Mouse (Mus musculus) heart, adult 9 months (tissue): ENCODE measurements around the gene Pgbd5.
"Not testable (repeated sequence)": the region's sequence is repeated elsewhere in the genome, so short reads cannot be mapped to it uniquely, and the experiment has no call there.

Experiments used
- DNase-seq, 2 experiments: peaks; one replicate each; pipeline ENCODE4 v3.0.0; 2022; ENCODE audit warnings: low spot score in 2 of 2

Pgbd5 gene

GRCm38 (mm10) chr8:124430881-124431280 is 8.6 kb downstream of the Pgbd5 start:
- no peak for DNase-seq

- DNase-seq, result no peak
Measured at GRCm38 (mm10) chr8:124429417-124429816, 10.0 kb downstream of the Pgbd5 start.

GRCm38 (mm10) chr8:124428721-124429120 is 10.7 kb downstream of the Pgbd5 start:
- not testable (repeated sequence) for DNase-seq

GRCm38 (mm10) chr8:124421413-124421812 is 18.0 kb downstream of the Pgbd5 start:
- peak in 1 of 2 experiments; percentile 13 for DNase-seq

- DNase-seq, result no peak
Measured at GRCm38 (mm10) chr8:124418927-124419326, 20.5 kb downstream of the Pgbd5 start.

- no peak for DNase-seq
Measured at GRCm38 (mm10) chr8:124418185-124418584, 21.3 kb downstream of the Pgbd5 start.

GRCm38 (mm10) chr8:124416646-124417045 is 22.8 kb downstream of the Pgbd5 start:
- no peak for DNase-seq

GRCm38 (mm10) chr8:124415789-124416188 is 23.7 kb downstream of the Pgbd5 start:
- DNase-seq, result no peak

GRCm38 (mm10) chr8:124415002-124415401 is 24.5 kb downstream of the Pgbd5 start:
- no peak for DNase-seq

GRCm38 (mm10) chr8:124413244-124413965 is 26.1 kb downstream of the Pgbd5 start:
- DNase-seq, result no peak

GRCm38 (mm10) chr8:124412496-124413243 is 26.8 kb downstream of the Pgbd5 start:
- DNase-seq, result no peak

GRCm38 (mm10) chr8:124404471-124405260 is 34.8 kb downstream of the Pgbd5 start:
- no peak for DNase-seq

GRCm38 (mm10) chr8:124403876-124404275 is 35.6 kb downstream of the Pgbd5 start:
- DNase-seq, result no peak

GRCm38 (mm10) chr8:124399403-124399861 is 40.0 kb downstream of the Pgbd5 start:
- DNase-seq, result no peak

- DNase-seq, result no peak
Measured at GRCm38 (mm10) chr8:124398843-124399402, 40.5 kb downstream of the Pgbd5 start.

- no peak for DNase-seq
Measured at GRCm38 (mm10) chr8:124397321-124398065, 42.0 kb downstream of the Pgbd5 start.

- DNase-seq, result no peak
Measured at GRCm38 (mm10) chr8:124396531-124396930, 42.9 kb downstream of the Pgbd5 start.

GRCm38 (mm10) chr8:124395392-124395791 is 44.1 kb downstream of the Pgbd5 start:
- no peak for DNase-seq

GRCm38 (mm10) chr8:124394951-124395350 is 44.5 kb downstream of the Pgbd5 start:
- no peak for DNase-seq

- DNase-seq, result no peak
Measured at GRCm38 (mm10) chr8:124393927-124394326, 45.5 kb downstream of the Pgbd5 start.

- DNase-seq, result no peak
Measured at GRCm38 (mm10) chr8:124393013-124393412, 46.4 kb downstream of the Pgbd5 start.
